Mouse (Mus musculus): ENCODE results near the gene Ypel5. TPM values are rescaled to one million over a fixed set of nuclear protein-coding genes. Genes with fewer than 3 reads are reported as not detected.

Gene Ypel5
- total RNA-seq, 1 experiment from 2014 or later: 159 TPM

- no peak for ATAC-seq (ENCODE audit: extremely low read depth, insufficient number of reproducible peaks, low FRiP score, poor library complexity, severe bottlenecking)
Measured at GRCm38 (mm10) chr17:72897076-72897475, 60.8 kb downstream of the Ypel5 start.

DNA sequence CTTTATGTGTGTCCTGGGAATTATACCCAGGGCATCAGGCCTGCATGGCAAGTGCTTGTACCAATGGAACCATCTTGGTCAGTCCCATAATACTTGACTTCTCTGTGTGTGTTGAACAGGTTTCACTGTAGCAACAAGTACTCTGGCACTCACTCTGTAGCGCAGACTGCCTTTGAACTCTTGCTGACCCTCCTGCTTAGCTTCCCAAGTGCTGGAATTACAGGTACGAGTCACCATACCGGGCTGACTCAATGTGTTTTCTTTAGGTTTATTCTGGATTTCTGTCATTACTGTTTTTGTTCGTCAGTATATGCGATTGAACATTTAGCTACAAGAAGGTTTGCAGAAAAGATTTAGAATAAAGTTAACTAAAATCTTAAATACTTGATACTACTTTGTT is 61.7 kb downstream of the Ypel5 start:
- no peak for ATAC-seq (ENCODE audit: extremely low read depth, insufficient number of reproducible peaks, low FRiP score, poor library complexity, severe bottlenecking)

GRCm38 (mm10) chr17:72898775-72899174 is 62.5 kb downstream of the Ypel5 start:
- ATAC-seq (ENCODE audit: extremely low read depth, insufficient number of reproducible peaks, low FRiP score, poor library complexity, severe bottlenecking): no peak

Other genes with a start within 250 kb of the Ypel5 start
- 0.12 TPM in 1 of 2 replicates, not detected in the other for gene Alk, start 231.8 kb upstream of the Ypel5 start, total RNA-seq (2017)
- gene Lbh, start 81.9 kb downstream of the Ypel5 start, total RNA-seq (2017): 183 and 185 TPM in 2 replicates

All from neutrophil, adult 5-6 weeks (primary cell).